Mouse (Mus musculus) CH12.LX (cell line): Measurements from ENCODE around the gene Dnajc16.

Source experiments
- GABPA ChIP-seq: IDR thresholded peaks from 2 replicates; pipeline ENCODE4 v1.6.1; 2012; ENCODE audit warnings: low read depth, low read length, improper control_type of control experiment, inconsistent platforms; ENCODE audit not compliant: insufficient replicate concordance
- RCOR1 ChIP-seq: conservative IDR thresholded peaks from 2 replicates; pipeline ENCODE4 v1.6.1; 2012; ENCODE audit warnings: low read depth, mild to moderate bottlenecking, inconsistent platforms, low read length, improper control_type of control experiment
- USF1 ChIP-seq: IDR thresholded peaks from 2 replicates; pipeline ENCODE4 v1.6.1; 2014; ENCODE audit warnings: low read depth, mild to moderate bottlenecking, inconsistent platforms, low read length, improper control_type of control experiment

DNA sequence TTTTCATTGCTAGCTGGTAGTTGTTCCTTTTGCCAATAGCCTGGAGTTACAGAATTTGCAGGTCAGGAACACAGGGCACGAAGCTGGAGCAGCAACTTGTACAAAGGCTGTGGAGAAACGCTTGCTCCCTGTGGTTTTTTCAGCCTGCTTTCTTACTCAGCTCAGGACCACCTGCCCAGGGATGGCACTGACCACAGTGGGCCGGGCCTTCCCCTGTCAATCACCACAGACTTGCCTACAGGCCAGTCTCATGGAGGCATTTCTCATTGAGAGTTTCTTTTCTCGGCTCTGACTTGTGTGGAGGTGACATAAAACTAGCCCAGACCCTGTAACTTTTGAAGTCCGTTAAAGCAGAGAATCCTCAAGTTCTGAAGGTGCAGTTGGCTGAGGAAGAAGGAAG is 6.8 kb upstream of the Dnajc16 start:
- no peak for TF ChIP-seq RCOR1
- TF ChIP-seq USF1: no peak
- no peak for TF ChIP-seq GABPA
